Mouse (Mus musculus) heart, postnatal 0 days (tissue): ENCODE results near the gene Tmem81. TPM values are rescaled to one million over a fixed set of nuclear protein-coding genes. Genes with fewer than 3 reads are reported as not detected.

Experiments
- ATAC-seq: fragments of 200-750 bp; cut with Nextera tagmentation; 2 replicates; pipeline ENCODE4 v1.8.0; 2017; ENCODE audit warnings: low read depth, moderate number of reproducible peaks, moderate library complexity; ENCODE audit not compliant: insufficient read depth
- DNase-seq: peaks from one replicate; pipeline ENCODE4 v3.0.0-alpha.2; 2016; ENCODE audit warnings: low spot score
- H3K27ac ChIP-seq: fragments of 300-500 bp; sonication (generic); 2 replicates; pipeline ENCODE4 v1.5.1; 2014; ENCODE audit warnings: low read depth, mild to moderate bottlenecking
- H3K27me3 ChIP-seq: fragments of 300-500 bp; sonication (generic); 2 replicates; pipeline ENCODE4 v1.6.1; 2014; ENCODE audit warnings: low read length, mixed read lengths; ENCODE audit not compliant: control insufficient read depth, insufficient read depth
- H3K36me3 ChIP-seq: fragments of 300-500 bp; sonication (generic); replicated peaks from 2 replicates; pipeline ENCODE4 v1.6.1; 2014; ENCODE audit warnings: low read length, mixed read lengths; ENCODE audit not compliant: control insufficient read depth, insufficient read depth
- H3K4me1 ChIP-seq: fragments of 300-500 bp; sonication (generic); 2 replicates; pipeline ENCODE4 v1.6.1; 2014; ENCODE audit warnings: antibody characterized with exemption; ENCODE audit not compliant: control insufficient read depth, insufficient read depth
- H3K4me2 ChIP-seq: fragments of 300-500 bp; sonication (generic); 2 replicates; pipeline ENCODE4 v1.6.1; 2014; ENCODE audit warnings: low read depth, mild to moderate bottlenecking, low read length, moderate library complexity
- H3K4me3 ChIP-seq: fragments of 300-500 bp; sonication (generic); 2 replicates; pipeline ENCODE4 v1.5.1; 2014; ENCODE audit warnings: low read depth, low read length
- H3K9ac ChIP-seq: fragments of 300-500 bp; sonication (generic); replicated peaks from 2 replicates; pipeline ENCODE4 v1.6.1; 2014; ENCODE audit warnings: low read depth, low read length, mixed read lengths
- H3K9me3 ChIP-seq: fragments of 300-500 bp; sonication (generic); replicated peaks from 2 replicates; pipeline ENCODE4 v1.6.1; 2016; ENCODE audit warnings: low read length; ENCODE audit not compliant: control insufficient read depth
- CTCF ChIP-seq: IDR thresholded peaks from 2 replicates; pipeline ENCODE4 v1.5.1; 2016; ENCODE audit warnings: antibody characterized with exemption, control low read depth, low read depth
- EP300 ChIP-seq: IDR thresholded peaks from 2 replicates; pipeline ENCODE4 v1.6.1; 2016; ENCODE audit warnings: antibody characterized with exemption, low read depth
- WGBS: fragments of 180-500 bp; shearing (Covaris S2); extraction: QIAGEN DNeasy Blood & Tissue Kit; methylation state at CpG from one replicate; pipeline ENCODE4 v1.1.7; 2014; 5-methylcytosine and 5-hydroxymethylcytosine counted together
- polyA plus RNA-seq: library from polyadenylated mRNA; unstranded; fragments of >200 nt; fragmentation: Nextera tagmentation; extraction: Ambion mirVana; gene quantifications from 2 replicates; pipeline ENCODE4 v1.2.1, GENCODE M21; 2015
- total RNA-seq: library from RNA; depleted of rRNA; stranded (reverse); fragments of >200 nt; gene quantifications from 2 replicates; pipeline ENCODE4 v1.2.3, GENCODE M21; 2014; ENCODE audit warnings: low replicate concordance

Tmem81 gene
- total and polyA plus RNA-seq, 2 experiments from 2014 or later = 0.20 to 0.23 TPM

- Histone ChIP-seq H3K36me3 (peaks cover 56% of the 10 kb centered on the region), H3K4me1 (no peaks in the 10 kb centered on the region), H3K27me3 (no peaks in the 10 kb centered on the region), H3K27ac (no peak overlapping the region), H3K4me3 (no peak overlapping the region), H3K4me2 (no peak overlapping the region), H3K9ac (no peak overlapping the region), H3K9me3 (no peaks in the 10 kb centered on the region)
- TF ChIP-seq EP300 (no peak), CTCF (no peak)
- ATAC-seq (no peak), DNase-seq (no peak)
- WGBS = 88% methylated on average over 7 of the region's 7 CpGs
Observed at GRCm38 (mm10) chr1:132506656-132507055, 626 bp downstream of the Tmem81 start.

- 88% methylated on average over 5 of the region's 5 CpGs for WGBS
Observed at GRCm38 (mm10) chr1:132509771-132510170, 3.7 kb downstream of the Tmem81 start.

DNA sequence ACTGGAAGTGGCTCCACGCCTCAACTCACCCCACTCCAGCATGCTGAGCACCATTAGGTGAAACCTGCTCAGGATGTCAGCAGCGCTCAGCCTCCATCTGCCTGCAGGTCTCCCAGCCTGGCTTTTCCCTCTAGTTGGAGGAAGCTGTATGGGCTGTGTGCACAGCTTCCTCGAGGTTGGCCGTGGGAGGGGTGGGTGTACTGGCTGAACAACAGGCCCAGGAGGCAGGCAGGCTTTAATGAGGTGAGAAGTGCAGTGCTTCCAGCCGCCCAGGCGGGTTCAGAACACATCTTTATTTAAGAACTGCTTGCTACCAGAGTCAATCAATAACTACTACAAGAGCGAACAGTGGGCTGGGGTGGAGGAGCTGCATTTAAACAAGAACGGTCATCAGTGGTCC, 5.5 kb downstream of the Tmem81 start:
- Histone ChIP-seq H3K9me3 (no peaks in the 10 kb centered on the region), H3K4me1 (no peaks in the 10 kb centered on the region), H3K4me2 (no peak overlapping the region), H3K4me3 (no peak overlapping the region), H3K27me3 (0 out of 2 replicates have a peak, but pooled peaks cover 9% of the 10 kb centered on the region), H3K36me3 (peaks cover 18% of the 10 kb centered on the region), H3K9ac (no peak overlapping the region), H3K27ac (no peak overlapping the region)
- TF ChIP-seq CTCF (no peak), EP300 (no peak)
- ATAC-seq (no peak), DNase-seq (no peak)
- WGBS = 55% methylated on average over 8 of the region's 8 CpGs

More at GRCm38 (mm10) chr1:132509771-132510170, 3.7 kb downstream of the Tmem81 start:
- Histone ChIP-seq H3K4me2 (no peak overlapping the region), H3K4me1 (no peaks in the 10 kb centered on the region), H3K27ac (no peak overlapping the region), H3K4me3 (no peak overlapping the region), H3K27me3 (0 out of 2 replicates have a peak, but pooled peaks cover 5% of the 10 kb centered on the region), H3K36me3 (peaks cover 34% of the 10 kb centered on the region), H3K9ac (no peak overlapping the region), H3K9me3 (no peaks in the 10 kb centered on the region)
- no peak for ATAC-seq
- DNase-seq = no peak
- no peak for TF ChIP-seq CTCF
- no peak for TF ChIP-seq EP300

GRCm38 (mm10) chr1:132512106-132512505, 6.1 kb downstream of the Tmem81 start:
- WGBS = 69% methylated on average over 8 of the region's 8 CpGs

GRCm38 (mm10) chr1:132515339-132515738, 9.3 kb downstream of the Tmem81 start:
- Histone ChIP-seq H3K9ac (no peak overlapping the region), H3K4me3 (no peak overlapping the region), H3K27ac (no peak overlapping the region), H3K4me2 (no peak overlapping the region), H3K9me3 (no peaks in the 10 kb centered on the region), H3K27me3 (0 out of 2 replicates have a peak, but pooled peaks cover 9% of the 10 kb centered on the region), H3K4me1 (no peaks in the 10 kb centered on the region), H3K36me3 (no peaks in the 10 kb centered on the region)
- 82% methylated on average over 12 of the region's 12 CpGs for WGBS
- DNase-seq (no peak), ATAC-seq (no peak)
- no peak for TF ChIP-seq EP300
- no peak for TF ChIP-seq CTCF

More at GRCm38 (mm10) chr1:132512106-132512505, 6.1 kb downstream of the Tmem81 start:
- Histone ChIP-seq H3K9ac (no peak overlapping the region), H3K4me2 (no peak overlapping the region), H3K27ac (no peak overlapping the region), H3K4me1 (no peaks in the 10 kb centered on the region), H3K9me3 (no peaks in the 10 kb centered on the region), H3K4me3 (no peak overlapping the region), H3K27me3 (0 out of 2 replicates have a peak, but pooled peaks cover 9% of the 10 kb centered on the region), H3K36me3 (peaks cover 12% of the 10 kb centered on the region)
- TF ChIP-seq EP300 (no peak), CTCF (no peak)
- ATAC-seq (no peak), DNase-seq (no peak)

DNA sequence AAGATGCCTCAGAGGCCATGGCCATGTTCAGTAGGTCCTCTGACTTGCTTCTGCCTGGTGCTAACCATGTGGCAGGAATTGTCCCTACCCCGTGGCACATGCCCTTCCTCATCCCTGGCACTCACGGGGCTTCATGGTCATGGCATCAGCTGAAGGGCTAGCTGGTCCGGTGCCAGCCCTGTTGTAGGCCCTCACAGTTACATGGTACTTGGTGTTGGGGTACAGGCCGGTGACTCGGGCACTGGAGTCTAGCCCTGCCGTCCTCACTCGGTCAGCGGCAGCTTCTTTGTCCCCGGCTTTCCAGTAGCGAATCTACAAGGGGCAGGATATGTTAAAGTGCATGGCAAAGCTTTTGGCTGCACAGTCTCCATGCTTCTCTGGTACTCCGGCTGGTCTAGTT, 10.7 kb downstream of the Tmem81 start:
- Histone ChIP-seq H3K4me2 (no peak overlapping the region), H3K4me1 (no peaks in the 10 kb centered on the region), H3K9ac (no peak overlapping the region), H3K27ac (no peak overlapping the region), H3K9me3 (no peaks in the 10 kb centered on the region), H3K4me3 (no peak overlapping the region), H3K36me3 (no peaks in the 10 kb centered on the region), H3K27me3 (0 out of 2 replicates have a peak, but pooled peaks cover 9% of the 10 kb centered on the region)
- DNase-seq (no peak), ATAC-seq (no peak)
- WGBS = 85% methylated on average over 11 of the region's 11 CpGs
- TF ChIP-seq CTCF (no peak), EP300 (no peak)
